Mouse (Mus musculus) skeletal muscle tissue, postnatal 0 days (tissue): ENCODE measurements around the gene Pitx2. TPM values are rescaled to one million over a fixed set of nuclear protein-coding genes. Genes with fewer than 3 reads are reported as not detected.

Experiments used
- polyA plus RNA-seq: library from polyadenylated mRNA; unstranded; fragments of >200 nt; fragmentation: Nextera tagmentation; extraction: Ambion mirVana; gene quantifications from 2 replicates; pipeline ENCODE4 v1.2.1, GENCODE M21; 2015

The Pitx2 gene
- 29.8 and 34.6 TPM in 2 replicates for polyA plus RNA-seq

DNA sequence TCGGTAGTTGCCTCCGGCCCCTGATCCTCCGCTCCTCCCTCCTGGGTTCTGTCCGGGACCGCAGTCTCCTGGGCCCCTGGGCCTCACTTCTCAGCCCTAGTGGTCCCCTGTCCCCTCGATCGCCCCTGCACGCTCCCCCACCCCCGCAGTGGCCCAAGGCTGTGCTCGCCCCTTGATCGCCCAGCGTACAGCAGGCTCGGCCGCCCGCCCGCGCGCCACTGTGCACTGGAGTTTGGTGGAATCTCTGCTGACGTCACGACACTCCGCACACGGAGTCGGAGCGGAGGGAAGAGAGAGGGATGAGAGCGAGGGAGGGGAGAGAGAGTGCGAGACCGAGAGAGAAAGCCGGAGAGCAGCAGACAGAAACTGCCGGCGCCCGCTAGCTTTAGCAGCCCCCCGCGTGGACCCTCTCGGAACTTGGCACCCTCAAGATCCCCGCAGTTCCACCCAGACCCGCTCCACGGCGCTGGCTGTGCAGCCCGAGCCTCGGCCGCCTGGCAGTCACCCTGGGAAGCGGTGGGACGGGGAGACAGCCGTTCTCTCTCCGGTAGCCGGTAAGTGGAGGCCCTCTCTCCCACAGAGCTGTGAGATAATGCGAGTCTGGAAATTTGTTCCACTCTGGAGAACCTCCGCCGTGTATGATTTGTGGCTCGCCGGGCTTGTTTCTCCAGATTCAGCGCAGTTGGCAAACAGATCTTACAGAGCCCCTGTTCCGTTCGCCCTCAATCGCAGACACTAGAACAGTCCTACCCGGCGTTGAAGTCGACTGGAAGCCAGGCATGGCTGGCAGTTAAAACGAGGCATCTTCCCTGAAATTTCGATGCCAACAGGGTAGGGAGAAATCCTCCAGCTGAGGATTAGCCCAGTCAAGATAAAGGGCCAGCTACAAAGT lies at the start of gene Pitx2:
Pitx2 (plus strand) TSS at position 270 of the 892 bp plus-strand sequence.

Other genes with a start within 250 kb of the Pitx2 start
- gene Enpep, start 132.8 kb downstream of the Pitx2 start, polyA plus RNA-seq = 1.4 and 2.5 TPM in 2 replicates